Mouse (Mus musculus) heart, postnatal 25 days (tissue): ENCODE data around the gene Sema4a. TPM values are rescaled to one million over a fixed set of nuclear protein-coding genes. Genes with fewer than 3 reads are reported as not detected.

Experiments
- DNase-seq: peaks from one replicate; pipeline ENCODE4 v3.0.0; 2022; ENCODE audit warnings: low spot score
- intact Hi-C: fragments of 180-260 bp; cut with DNase I; formaldehyde crosslinking; loops from one replicate; pipeline ENCODE4 v1.15.1; 2025
- total RNA-seq, 2 experiments: library from RNA; stranded (reverse); gene quantifications; 2 replicates each; pipeline ENCODE4 v1.2.3; 2021

The Sema4a gene
- total RNA-seq, 2 experiments from 2014 or later = 1.9 to 3.7 TPM

- intact Hi-C loops = no loop called here
- DNase-seq = no peak
Observed at GRCm38 (mm10) chr3:88493706-88494582, 33.0 kb upstream of the Sema4a start.

GRCm38 (mm10) chr3:88487396-88487795 is 26.4 kb upstream of the Sema4a start:
- intact Hi-C loops = no loop called here

GRCm38 (mm10) chr3:88486887-88487286 is 25.9 kb upstream of the Sema4a start:
- no peak for DNase-seq
- intact Hi-C loops = no loop called here

More at GRCm38 (mm10) chr3:88487396-88487795, 26.4 kb upstream of the Sema4a start:
- no peak for DNase-seq

GRCm38 (mm10) chr3:88486043-88486442 is 25.1 kb upstream of the Sema4a start:
- intact Hi-C loops = no loop called here
- no peak for DNase-seq

- DNase-seq = no peak
- intact Hi-C loops = no loop called here
Observed at GRCm38 (mm10) chr3:88484597-88485316, 23.8 kb upstream of the Sema4a start.

- intact Hi-C loops = loop anchor here (1.0 kb wide), 1 partner anchor 39 kb away; no protein-coding TSS in a partner anchor
- no peak for DNase-seq
Observed at GRCm38 (mm10) chr3:88483621-88484020, 22.6 kb upstream of the Sema4a start.

- intact Hi-C loops = loop anchor here (1.0 kb wide), 1 partner anchor 39 kb away; no protein-coding TSS in a partner anchor
Observed at GRCm38 (mm10) chr3:88483141-88483540, 22.2 kb upstream of the Sema4a start.

GRCm38 (mm10) chr3:88482336-88482735 is 21.4 kb upstream of the Sema4a start:
- no peak for DNase-seq
- intact Hi-C loops = no loop called here

More at GRCm38 (mm10) chr3:88483141-88483540, 22.2 kb upstream of the Sema4a start:
- DNase-seq = no peak

- intact Hi-C loops = no loop called here
- DNase-seq = no peak
Observed at GRCm38 (mm10) chr3:88481372-88482040, 20.5 kb upstream of the Sema4a start.

GRCm38 (mm10) chr3:88480679-88481078 is 19.7 kb upstream of the Sema4a start:
- intact Hi-C loops = no loop called here

GRCm38 (mm10) chr3:88479828-88480227 is 18.8 kb upstream of the Sema4a start:
- intact Hi-C loops = no loop called here

More at GRCm38 (mm10) chr3:88480679-88481078, 19.7 kb upstream of the Sema4a start:
- no peak for DNase-seq

GRCm38 (mm10) chr3:88479163-88479562 is 18.2 kb upstream of the Sema4a start:
- no peak for DNase-seq
- intact Hi-C loops = no loop called here

More at GRCm38 (mm10) chr3:88479828-88480227, 18.8 kb upstream of the Sema4a start:
- DNase-seq = no peak

- intact Hi-C loops = no loop called here
- no peak for DNase-seq
Observed at GRCm38 (mm10) chr3:88477735-88478134, 16.8 kb upstream of the Sema4a start.

GRCm38 (mm10) chr3:88476403-88476802 is 15.4 kb upstream of the Sema4a start:
- no peak for DNase-seq
- intact Hi-C loops = no loop called here

- intact Hi-C loops = no loop called here
- no peak for DNase-seq
Observed at GRCm38 (mm10) chr3:88473571-88473970, 12.6 kb upstream of the Sema4a start.

GRCm38 (mm10) chr3:88473020-88473419 is 12.0 kb upstream of the Sema4a start:
- intact Hi-C loops = no loop called here

GRCm38 (mm10) chr3:88470943-88471479 is 10.0 kb upstream of the Sema4a start:
- intact Hi-C loops = no loop called here
- DNase-seq = no peak

More at GRCm38 (mm10) chr3:88473020-88473419, 12.0 kb upstream of the Sema4a start:
- no peak for DNase-seq

- no peak for DNase-seq
- intact Hi-C loops = no loop called here
Observed at GRCm38 (mm10) chr3:88469466-88469865, 8.5 kb upstream of the Sema4a start.

- peak; percentile 50 for DNase-seq
- intact Hi-C loops = loop anchor here (1.0 to 2.0 kb wide), 2 partner anchors 30 to 60 kb away; no protein-coding TSS in a partner anchor
Observed at GRCm38 (mm10) chr3:88467116-88467824, 6.3 kb upstream of the Sema4a start.
